Mouse (Mus musculus): ENCODE data around the gene Col4a1. TPM values are rescaled to one million over a fixed set of nuclear protein-coding genes. Genes with fewer than 3 reads are reported as not detected.

The Col4a1 gene
- polyA plus RNA-seq, 1 experiment from 2014 or later = 213 TPM

- Histone ChIP-seq H3K9ac (ENCODE audit: low read length) (no peak overlapping the region), H3K9me3 (replicated peaks; ENCODE audit: control insufficient read depth, low read length) (no peaks in the 10 kb centered on the region), H3K4me3 (ENCODE audit: low read length) (no peak overlapping the region), H3K27ac (ENCODE audit: low read length) (no peak overlapping the region; the same call in 1 of the 2 replicates), H3K27me3 (ENCODE audit: control insufficient read depth, insufficient read depth, low read length) (no peaks in the 10 kb centered on the region), H3K36me3 (ENCODE audit: control insufficient read depth, insufficient read depth) (no peaks in the 10 kb centered on the region), H3K4me1 (ENCODE audit: control insufficient read depth, insufficient read depth, low read length) (peaks cover 61% of the 10 kb centered on the region), H3K4me2 (ENCODE audit: low read depth, low read length) (no peak overlapping the region)
- ATAC-seq (replicated peaks; ENCODE audit: extremely low read depth, insufficient read depth, low FRiP score) = no peak
- WGBS = 65% methylated on average over 13 of the region's 13 CpGs
These were observed 55.3 kb downstream of the Col4a1 start for GRCm38 (mm10) chr8:11257079-11258017.

GRCm38 (mm10) chr8:11256405-11256804 lies 56.2 kb downstream of the Col4a1 start:
- Histone ChIP-seq H3K27ac (ENCODE audit: low read length) (peak overlapping the region; percentile 38), H3K4me1 (ENCODE audit: control insufficient read depth, insufficient read depth, low read length) (peaks cover 62% of the 10 kb centered on the region), H3K9ac (ENCODE audit: low read length) (no peak overlapping the region), H3K4me3 (ENCODE audit: low read length) (no peak overlapping the region), H3K27me3 (ENCODE audit: control insufficient read depth, insufficient read depth, low read length) (no peaks in the 10 kb centered on the region), H3K36me3 (ENCODE audit: control insufficient read depth, insufficient read depth) (no peaks in the 10 kb centered on the region), H3K4me2 (ENCODE audit: low read depth, low read length) (no peak overlapping the region), H3K9me3 (replicated peaks; ENCODE audit: control insufficient read depth, low read length) (no peaks in the 10 kb centered on the region)
- 77% methylated on average over 7 of the region's 7 CpGs for WGBS
- ATAC-seq (replicated peaks; ENCODE audit: extremely low read depth, insufficient read depth, low FRiP score) = no peak

GRCm38 (mm10) chr8:11255680-11256079 lies 56.9 kb downstream of the Col4a1 start:
- Histone ChIP-seq H3K27me3 (ENCODE audit: control insufficient read depth, insufficient read depth, low read length) (no peaks in the 10 kb centered on the region), H3K9ac (ENCODE audit: low read length) (no peak overlapping the region), H3K36me3 (ENCODE audit: control insufficient read depth, insufficient read depth) (no peaks in the 10 kb centered on the region), H3K27ac (ENCODE audit: low read length) (no peak overlapping the region), H3K4me3 (ENCODE audit: low read length) (no peak overlapping the region), H3K4me2 (ENCODE audit: low read depth, low read length) (no peak overlapping the region), H3K9me3 (replicated peaks; ENCODE audit: control insufficient read depth, low read length) (no peaks in the 10 kb centered on the region), H3K4me1 (ENCODE audit: control insufficient read depth, insufficient read depth, low read length) (peaks cover 62% of the 10 kb centered on the region)
- no peak for ATAC-seq (replicated peaks; ENCODE audit: extremely low read depth, insufficient read depth, low FRiP score)
- 64% methylated on average over 7 of the region's 7 CpGs for WGBS

GRCm38 (mm10) chr8:11254914-11255530 lies 57.6 kb downstream of the Col4a1 start:
- WGBS = 75% methylated on average over 10 of the region's 10 CpGs

DNA sequence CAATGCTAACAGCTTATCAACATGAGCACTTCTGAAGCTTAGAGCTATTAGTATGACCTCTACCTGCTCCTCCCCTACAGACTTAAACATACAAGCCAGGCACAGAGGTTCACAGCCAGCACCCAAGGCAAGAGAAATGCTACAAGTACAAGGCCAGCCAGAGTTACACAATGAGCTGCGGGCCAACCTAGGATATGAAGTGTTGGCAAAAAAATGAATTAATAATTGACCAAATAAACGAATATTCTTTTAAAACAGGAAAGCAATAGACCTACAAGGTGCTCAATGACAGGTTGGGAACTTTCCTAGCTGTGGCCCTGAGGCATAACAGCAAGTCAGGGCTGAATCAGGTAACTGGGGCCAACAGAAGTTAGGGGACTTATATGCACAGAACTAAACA lies 58.1 kb downstream of the Col4a1 start:
- H3K4me1 ChIP-seq (ENCODE audit: control insufficient read depth, insufficient read depth, low read length) = peaks cover 61% of the 10 kb centered on the region
- H3K4me3 ChIP-seq (ENCODE audit: low read length) = no peak overlapping the region
- H3K27ac ChIP-seq (ENCODE audit: low read length) = no peak overlapping the region
- H3K27me3 ChIP-seq (ENCODE audit: control insufficient read depth, insufficient read depth, low read length) = no peaks in the 10 kb centered on the region
- 65% methylated on average over 2 of the region's 2 CpGs for WGBS
- no peaks in the 10 kb centered on the region for H3K9me3 ChIP-seq (replicated peaks; ENCODE audit: control insufficient read depth, low read length)
- no peak overlapping the region for H3K4me2 ChIP-seq (ENCODE audit: low read depth, low read length)
- no peak for ATAC-seq (replicated peaks; ENCODE audit: extremely low read depth, insufficient read depth, low FRiP score)
- H3K36me3 ChIP-seq (ENCODE audit: control insufficient read depth, insufficient read depth) = no peaks in the 10 kb centered on the region
- H3K9ac ChIP-seq (ENCODE audit: low read length) = no peak overlapping the region

More at GRCm38 (mm10) chr8:11254914-11255530, 57.6 kb downstream of the Col4a1 start:
- no peak overlapping the region for H3K27ac ChIP-seq (ENCODE audit: low read length)
- H3K27me3 ChIP-seq (ENCODE audit: control insufficient read depth, insufficient read depth, low read length) = no peaks in the 10 kb centered on the region
- no peaks in the 10 kb centered on the region for H3K9me3 ChIP-seq (replicated peaks; ENCODE audit: control insufficient read depth, low read length)
- ATAC-seq (replicated peaks; ENCODE audit: extremely low read depth, insufficient read depth, low FRiP score) = no peak
- H3K9ac ChIP-seq (ENCODE audit: low read length) = no peak overlapping the region
- no peak overlapping the region for H3K4me3 ChIP-seq (ENCODE audit: low read length)
- no peaks in the 10 kb centered on the region for H3K36me3 ChIP-seq (ENCODE audit: control insufficient read depth, insufficient read depth)
- no peak overlapping the region for H3K4me2 ChIP-seq (ENCODE audit: low read depth, low read length)
- peaks cover 61% of the 10 kb centered on the region for H3K4me1 ChIP-seq (ENCODE audit: control insufficient read depth, insufficient read depth, low read length)

GRCm38 (mm10) chr8:11253556-11253955 lies 59.1 kb downstream of the Col4a1 start:
- Histone ChIP-seq H3K4me3 (ENCODE audit: low read length) (no peak overlapping the region), H3K4me1 (ENCODE audit: control insufficient read depth, insufficient read depth, low read length) (peaks cover 62% of the 10 kb centered on the region), H3K36me3 (ENCODE audit: control insufficient read depth, insufficient read depth) (no peaks in the 10 kb centered on the region), H3K27me3 (ENCODE audit: control insufficient read depth, insufficient read depth, low read length) (no peaks in the 10 kb centered on the region), H3K9ac (ENCODE audit: low read length) (no peak overlapping the region), H3K4me2 (ENCODE audit: low read depth, low read length) (no peak overlapping the region), H3K27ac (ENCODE audit: low read length) (peak overlapping the region; percentile 55; the same call in 1 of the 2 replicates), H3K9me3 (replicated peaks; ENCODE audit: control insufficient read depth, low read length) (no peaks in the 10 kb centered on the region)
- ATAC-seq (replicated peaks; ENCODE audit: extremely low read depth, insufficient read depth, low FRiP score) = peak; percentile 29; the same call in 1 of the 2 replicates
- WGBS = 61% methylated on average over 1 of the region's 1 CpGs

DNA sequence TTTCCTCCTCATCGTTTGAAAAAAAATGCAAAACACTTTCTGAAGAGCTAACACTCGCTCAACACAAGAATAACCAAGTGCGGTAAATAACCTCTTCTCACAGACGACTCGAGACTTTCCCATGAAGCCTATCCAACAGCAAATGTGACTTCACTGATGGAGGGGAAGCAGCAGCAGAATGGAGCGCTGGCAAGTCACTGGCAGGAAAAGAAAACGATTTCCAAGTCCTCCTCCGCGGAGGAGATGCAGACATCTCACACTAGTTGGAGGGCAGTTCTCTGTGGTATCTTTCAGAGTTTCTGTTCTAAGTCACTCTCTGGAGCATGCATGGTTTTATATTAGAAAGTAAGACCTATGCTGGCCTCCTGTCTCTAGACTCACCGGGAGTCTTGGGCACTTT lies 59.6 kb downstream of the Col4a1 start:
- Histone ChIP-seq H3K4me3 (ENCODE audit: low read length) (no peak overlapping the region), H3K9ac (ENCODE audit: low read length) (no peak overlapping the region), H3K36me3 (ENCODE audit: control insufficient read depth, insufficient read depth) (no peaks in the 10 kb centered on the region), H3K4me1 (ENCODE audit: control insufficient read depth, insufficient read depth, low read length) (peaks cover 57% of the 10 kb centered on the region), H3K27ac (ENCODE audit: low read length) (peak overlapping the region; percentile 55), H3K4me2 (ENCODE audit: low read depth, low read length) (no peak overlapping the region), H3K9me3 (replicated peaks; ENCODE audit: control insufficient read depth, low read length) (no peaks in the 10 kb centered on the region), H3K27me3 (ENCODE audit: control insufficient read depth, insufficient read depth, low read length) (no peaks in the 10 kb centered on the region)
- ATAC-seq (replicated peaks; ENCODE audit: extremely low read depth, insufficient read depth, low FRiP score) = no peak
- WGBS = 59% methylated on average over 10 of the region's 10 CpGs

DNA sequence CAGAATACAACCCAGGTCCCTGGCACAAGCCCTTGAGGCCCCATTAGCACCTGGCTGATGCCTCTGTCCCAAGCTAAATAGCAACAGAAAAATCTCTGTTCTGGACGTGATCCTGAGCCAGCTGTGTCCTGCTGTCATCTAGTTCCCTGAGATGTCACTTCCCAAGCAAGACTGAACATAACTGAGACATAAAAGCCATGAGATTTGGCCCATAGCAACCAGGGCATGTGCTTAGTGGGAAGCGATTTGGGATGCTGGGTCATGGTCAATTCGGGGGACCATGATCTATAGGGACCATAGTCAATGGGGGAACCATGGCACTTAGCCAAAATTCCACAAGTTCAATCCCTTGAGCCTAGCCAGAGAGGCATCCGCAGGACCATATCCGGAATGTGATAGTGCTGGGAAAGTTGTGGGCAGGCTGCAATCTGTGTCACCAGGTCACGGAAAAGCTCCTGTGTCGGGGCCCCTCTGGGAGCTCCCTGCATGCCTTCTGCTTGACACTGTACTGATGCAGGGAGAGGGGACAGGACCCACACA lies 60.3 kb downstream of the Col4a1 start:
- no peak overlapping the region for H3K4me2 ChIP-seq (ENCODE audit: low read depth, low read length)
- peaks cover 50% of the 10 kb centered on the region for H3K4me1 ChIP-seq (ENCODE audit: control insufficient read depth, insufficient read depth, low read length)
- no peak overlapping the region for H3K4me3 ChIP-seq (ENCODE audit: low read length)
- H3K27me3 ChIP-seq (ENCODE audit: control insufficient read depth, insufficient read depth, low read length) = no peaks in the 10 kb centered on the region
- H3K9me3 ChIP-seq (replicated peaks; ENCODE audit: control insufficient read depth, low read length) = no peaks in the 10 kb centered on the region
- 21% methylated on average over 7 of the region's 7 CpGs for WGBS
- no peak overlapping the region for H3K9ac ChIP-seq (ENCODE audit: low read length)
- ATAC-seq (replicated peaks; ENCODE audit: extremely low read depth, insufficient read depth, low FRiP score) = peak; percentile 57
- no peaks in the 10 kb centered on the region for H3K36me3 ChIP-seq (ENCODE audit: control insufficient read depth, insufficient read depth)
- peak overlapping the region; percentile 64 for H3K27ac ChIP-seq (ENCODE audit: low read length)

- ATAC-seq (replicated peaks; ENCODE audit: extremely low read depth, insufficient read depth, low FRiP score) = no peak
- H3K4me2 ChIP-seq (ENCODE audit: low read depth, low read length) = no peak overlapping the region
- peak overlapping the region; percentile 77 for H3K27ac ChIP-seq (ENCODE audit: low read length)
- H3K9me3 ChIP-seq (replicated peaks; ENCODE audit: control insufficient read depth, low read length) = no peaks in the 10 kb centered on the region
- H3K9ac ChIP-seq (ENCODE audit: low read length) = peak overlapping the region; percentile 32; the same call in 1 of the 2 replicates
- H3K4me3 ChIP-seq (ENCODE audit: low read length) = no peak overlapping the region
- 71% methylated on average over 8 of the region's 8 CpGs for WGBS
- H3K27me3 ChIP-seq (ENCODE audit: control insufficient read depth, insufficient read depth, low read length) = no peaks in the 10 kb centered on the region
- peaks cover 47% of the 10 kb centered on the region for H3K4me1 ChIP-seq (ENCODE audit: control insufficient read depth, insufficient read depth, low read length)
- H3K36me3 ChIP-seq (ENCODE audit: control insufficient read depth, insufficient read depth) = peaks cover 6% of the 10 kb centered on the region; the same call in 1 of the 2 replicates
These were observed 62.5 kb downstream of the Col4a1 start for GRCm38 (mm10) chr8:11250149-11250548.
